Mouse (Mus musculus) heart, postnatal 0 days (tissue): Measurements from ENCODE around the gene Adcy2. TPM values are rescaled to one million over a fixed set of nuclear protein-coding genes. Genes with fewer than 3 reads are reported as not detected.

Experiments
- ATAC-seq: fragments of 200-750 bp; cut with Nextera tagmentation; 2 replicates; pipeline ENCODE4 v1.8.0; 2017; ENCODE audit warnings: low read depth, moderate number of reproducible peaks, moderate library complexity; ENCODE audit not compliant: insufficient read depth
- DNase-seq: peaks from one replicate; pipeline ENCODE4 v3.0.0-alpha.2; 2016; ENCODE audit warnings: low spot score
- H3K27ac ChIP-seq: fragments of 300-500 bp; sonication (generic); 2 replicates; pipeline ENCODE4 v1.5.1; 2014; ENCODE audit warnings: low read depth, mild to moderate bottlenecking
- H3K27me3 ChIP-seq: fragments of 300-500 bp; sonication (generic); 2 replicates; pipeline ENCODE4 v1.6.1; 2014; ENCODE audit warnings: low read length, mixed read lengths; ENCODE audit not compliant: control insufficient read depth, insufficient read depth
- H3K36me3 ChIP-seq: fragments of 300-500 bp; sonication (generic); replicated peaks from 2 replicates; pipeline ENCODE4 v1.6.1; 2014; ENCODE audit warnings: low read length, mixed read lengths; ENCODE audit not compliant: control insufficient read depth, insufficient read depth
- H3K4me1 ChIP-seq: fragments of 300-500 bp; sonication (generic); 2 replicates; pipeline ENCODE4 v1.6.1; 2014; ENCODE audit warnings: antibody characterized with exemption; ENCODE audit not compliant: control insufficient read depth, insufficient read depth
- H3K4me2 ChIP-seq: fragments of 300-500 bp; sonication (generic); 2 replicates; pipeline ENCODE4 v1.6.1; 2014; ENCODE audit warnings: low read depth, mild to moderate bottlenecking, low read length, moderate library complexity
- H3K4me3 ChIP-seq: fragments of 300-500 bp; sonication (generic); 2 replicates; pipeline ENCODE4 v1.5.1; 2014; ENCODE audit warnings: low read depth, low read length
- H3K9ac ChIP-seq: fragments of 300-500 bp; sonication (generic); replicated peaks from 2 replicates; pipeline ENCODE4 v1.6.1; 2014; ENCODE audit warnings: low read depth, low read length, mixed read lengths
- H3K9me3 ChIP-seq: fragments of 300-500 bp; sonication (generic); replicated peaks from 2 replicates; pipeline ENCODE4 v1.6.1; 2016; ENCODE audit warnings: low read length; ENCODE audit not compliant: control insufficient read depth
- CTCF ChIP-seq: IDR thresholded peaks from 2 replicates; pipeline ENCODE4 v1.5.1; 2016; ENCODE audit warnings: antibody characterized with exemption, control low read depth, low read depth
- EP300 ChIP-seq: IDR thresholded peaks from 2 replicates; pipeline ENCODE4 v1.6.1; 2016; ENCODE audit warnings: antibody characterized with exemption, low read depth
- WGBS: fragments of 180-500 bp; shearing (Covaris S2); extraction: QIAGEN DNeasy Blood & Tissue Kit; methylation state at CpG from one replicate; pipeline ENCODE4 v1.1.7; 2014; 5-methylcytosine and 5-hydroxymethylcytosine counted together
- polyA plus RNA-seq: library from polyadenylated mRNA; unstranded; fragments of >200 nt; fragmentation: Nextera tagmentation; extraction: Ambion mirVana; gene quantifications from 2 replicates; pipeline ENCODE4 v1.2.1, GENCODE M21; 2015
- total RNA-seq: library from RNA; depleted of rRNA; stranded (reverse); fragments of >200 nt; gene quantifications from 2 replicates; pipeline ENCODE4 v1.2.3, GENCODE M21; 2014; ENCODE audit warnings: low replicate concordance

The Adcy2 gene
- total and polyA plus RNA-seq, 2 experiments from 2014 or later: 0.19 to 0.34 TPM

DNA sequence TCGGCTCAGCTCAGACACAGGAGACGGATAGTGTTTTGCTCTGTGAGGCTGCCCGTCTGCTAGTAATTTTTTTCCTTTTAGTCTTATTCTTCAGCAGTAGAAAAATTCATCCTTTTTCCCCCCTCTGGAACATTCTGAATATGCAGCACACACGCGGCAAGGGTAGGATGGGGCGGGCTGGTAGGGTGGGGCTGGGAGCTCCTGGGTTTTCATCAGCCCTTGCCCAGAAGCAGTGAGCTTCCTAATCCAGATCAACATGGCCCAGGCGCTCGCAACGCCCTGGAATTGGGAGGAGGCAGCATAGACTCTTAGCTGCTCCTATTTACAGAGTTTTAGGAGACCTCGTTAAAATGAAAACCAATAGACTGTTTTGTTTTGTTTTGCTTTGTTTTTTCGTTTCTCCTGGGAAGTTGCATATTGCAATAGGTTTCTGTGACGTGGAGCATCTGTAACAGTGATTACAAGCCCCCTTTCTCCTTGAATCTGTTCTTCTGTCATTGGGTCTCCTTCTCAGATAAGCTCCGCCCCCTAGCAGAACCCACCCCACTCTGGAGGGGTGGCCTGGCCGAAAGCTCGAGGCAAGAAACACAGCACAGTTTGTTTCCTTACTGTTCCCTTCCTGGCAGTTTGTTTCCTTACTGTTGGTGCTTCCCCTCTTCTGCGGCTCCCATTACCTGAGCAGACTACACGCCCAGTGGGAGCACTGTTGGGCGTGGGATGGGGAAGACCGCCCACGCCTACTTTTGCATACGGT, 391.5 kb downstream of the Adcy2 start:
- Histone ChIP-seq H3K27ac (no peak overlapping the region), H3K4me2 (peak overlapping the region; percentile 48), H3K36me3 (no peaks in the 10 kb centered on the region), H3K4me1 (no peaks in the 10 kb centered on the region), H3K9me3 (no peaks in the 10 kb centered on the region), H3K4me3 (peak overlapping the region; percentile 7; the same call in 1 of the 2 replicates), H3K9ac (no peak overlapping the region), H3K27me3 (no peaks in the 10 kb centered on the region)
- DNase-seq (no peak), ATAC-seq (no peak; the same call in 1 of the 2 replicates)
- WGBS: 41% methylated on average over 21 of the region's 21 CpGs
- TF ChIP-seq EP300: no peak
- TF ChIP-seq CTCF: no peak

GRCm38 (mm10) chr13:68605689-68606126, 393.6 kb downstream of the Adcy2 start:
- ATAC-seq: peak; percentile 80

GRCm38 (mm10) chr13:68603085-68603484, 396.3 kb downstream of the Adcy2 start:
- 63% methylated on average over 6 of the region's 6 CpGs for WGBS
- no peak for ATAC-seq

More at GRCm38 (mm10) chr13:68605689-68606126, 393.6 kb downstream of the Adcy2 start:
- Histone ChIP-seq H3K36me3 (no peaks in the 10 kb centered on the region), H3K4me3 (peak overlapping the region; percentile 23), H3K4me1 (no peaks in the 10 kb centered on the region), H3K9ac (no peak overlapping the region), H3K9me3 (no peaks in the 10 kb centered on the region), H3K4me2 (peak overlapping the region; percentile 51), H3K27ac (no peak overlapping the region), H3K27me3 (no peaks in the 10 kb centered on the region)
- 5% methylated on average over 11 of the region's 11 CpGs for WGBS
- TF ChIP-seq CTCF: no peak
- peak; percentile 38 for DNase-seq

GRCm38 (mm10) chr13:68601184-68601583, 398.2 kb downstream of the Adcy2 start:
- 17% methylated on average over 6 of the region's 6 CpGs for WGBS

More at GRCm38 (mm10) chr13:68603085-68603484, 396.3 kb downstream of the Adcy2 start:
- no peaks in the 10 kb centered on the region for H3K4me1 ChIP-seq
- no peaks in the 10 kb centered on the region for H3K36me3 ChIP-seq
- H3K9me3 ChIP-seq: no peaks in the 10 kb centered on the region
- H3K4me2 ChIP-seq: no peak overlapping the region
- H3K27ac ChIP-seq: no peak overlapping the region
- no peak overlapping the region for H3K4me3 ChIP-seq
- TF ChIP-seq EP300 (no peak), CTCF (no peak)
- no peak overlapping the region for H3K9ac ChIP-seq
- H3K27me3 ChIP-seq: no peaks in the 10 kb centered on the region
- DNase-seq: no peak

DNA sequence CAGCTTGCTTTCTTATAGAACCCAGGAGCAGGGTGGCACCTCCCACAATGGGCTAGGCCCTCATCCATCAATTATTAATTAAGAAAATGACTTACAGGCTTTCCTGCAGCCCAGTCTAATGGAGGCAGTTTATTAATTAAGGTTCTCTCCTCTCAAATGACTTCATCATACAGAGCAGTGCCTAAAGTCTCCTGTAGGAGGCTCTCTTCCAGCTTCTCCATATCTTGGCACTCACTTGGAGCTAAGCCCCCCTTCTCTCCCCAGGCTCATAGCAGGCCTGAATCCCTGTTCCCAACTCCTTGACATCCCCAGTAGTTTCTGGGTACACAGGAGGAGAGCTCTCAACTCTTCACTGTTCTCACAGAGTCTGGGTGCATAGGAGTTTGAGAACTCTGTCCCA, 400.4 kb downstream of the Adcy2 start:
- H3K9me3 ChIP-seq: no peaks in the 10 kb centered on the region
- no peaks in the 10 kb centered on the region for H3K4me1 ChIP-seq
- no peaks in the 10 kb centered on the region for H3K36me3 ChIP-seq
- TF ChIP-seq EP300 (no peak), CTCF (no peak)
- no peak overlapping the region for H3K9ac ChIP-seq
- H3K27me3 ChIP-seq: no peaks in the 10 kb centered on the region
- no peak overlapping the region for H3K4me3 ChIP-seq
- H3K4me2 ChIP-seq: no peak overlapping the region
- DNase-seq: no peak
- H3K27ac ChIP-seq: no peak overlapping the region
- ATAC-seq: no peak

More at GRCm38 (mm10) chr13:68601184-68601583, 398.2 kb downstream of the Adcy2 start:
- no peak overlapping the region for H3K4me2 ChIP-seq
- no peak overlapping the region for H3K27ac ChIP-seq
- no peak overlapping the region for H3K9ac ChIP-seq
- no peaks in the 10 kb centered on the region for H3K9me3 ChIP-seq
- no peak overlapping the region for H3K4me3 ChIP-seq
- peak; percentile 57 for TF ChIP-seq CTCF
- no peak for TF ChIP-seq EP300
- no peaks in the 10 kb centered on the region for H3K36me3 ChIP-seq
- H3K27me3 ChIP-seq: no peaks in the 10 kb centered on the region
- DNase-seq: no peak
- no peaks in the 10 kb centered on the region for H3K4me1 ChIP-seq
- ATAC-seq: no peak; the same call in 1 of the 2 replicates
